Comparison of ENCODE assay signal across 35 mouse cellular contexts in the genomic region with DNA sequence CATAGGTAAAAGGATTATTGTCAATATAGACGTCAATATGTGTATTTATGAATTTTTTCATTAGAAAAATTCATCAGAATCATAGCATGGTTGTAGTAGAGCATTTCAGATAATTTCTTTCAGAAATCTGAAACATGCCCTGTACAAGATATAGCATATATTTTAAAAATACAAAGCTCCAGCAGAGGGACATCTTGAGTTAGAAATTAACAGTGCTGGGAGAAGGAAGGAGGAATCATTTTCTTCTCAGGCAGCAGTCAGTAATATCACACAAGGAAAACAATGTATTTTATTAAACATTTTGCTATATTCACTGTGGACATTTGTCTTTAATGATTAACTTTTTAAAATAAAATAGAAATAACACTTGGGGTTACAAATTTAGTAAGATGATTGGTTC.
DNase-seq lines count a peak whose midpoint lies in the region; ATAC-seq and TF ChIP-seq lines count a peak whose summit lies in the region.
"Had no signal": no experiment of that assay in that cellular context is flagged by ENCODE, and none has a peak within 500 bp of the region (broad histone marks: within the 10 kb centered on the region; RNA-seq: fewer than 3 reads in every experiment).

No protein-coding gene starts in this region.

- no peak for TF ChIP-seq EP300 in stomach, postnatal 0 days (optimal IDR thresholded peaks at IDR 0.05)

- peak; percentile 11 for DNase-seq in forebrain, embryonic 14.5 days (ENCODE audit: low spot score)
- DNase-seq in kidney, postnatal 0 days (ENCODE audit: low spot score) = peak; percentile 41
- peak; percentile 24 for DNase-seq in midbrain, postnatal 0 days (ENCODE audit: low spot score)
- no peak for DNase-seq in stomach, postnatal 0 days (ENCODE audit: low spot score)
- DNase-seq in c-Kit-positive CD71-positive TER-119-positive erythroid progenitor cells, embryonic 14.5 days (ENCODE audit: low spot score) = no peak
- DNase-seq: adrenal gland, postnatal 10 days; B cell, adult 2 months; cerebellum, adult 11 months; cerebellum, adult 9-11 months; gastrocnemius, postnatal 14 days; heart, adult 11 months; heart, postnatal 10 days; kidney, adult 9 months; kidney, postnatal 36 days; layer of hippocampus, adult 9-11 months; liver, postnatal 0 days; lung, postnatal 14 days; right cerebral cortex, adult 18-20 months; right cerebral cortex, postnatal 4 days; thymus, adult 18-20 months; thymus, postnatal 36 days had no signal

- H3K4me1 ChIP-seq in forebrain, embryonic 14.5 days (ENCODE audit: control insufficient read depth, insufficient read depth, low read length) = no peaks in the 10 kb centered on the region
- H3K4me1 ChIP-seq in forebrain, embryonic 15.5 days = no peaks in the 10 kb centered on the region
- H3K4me1 ChIP-seq in kidney, postnatal 0 days (replicated peaks; ENCODE audit: insufficient read depth, low read length) = no peaks in the 10 kb centered on the region
- no peaks in the 10 kb centered on the region for H3K4me1 ChIP-seq in kidney, embryonic 16.5 days (ENCODE audit: insufficient read depth, low read length)
- no peaks in the 10 kb centered on the region for H3K4me1 ChIP-seq in midbrain, postnatal 0 days (ENCODE audit: insufficient read depth, low read length)
- H3K4me1 ChIP-seq in midbrain, embryonic 13.5 days (replicated peaks) = no peaks in the 10 kb centered on the region
- H3K4me1 ChIP-seq in stomach, postnatal 0 days (replicated peaks; ENCODE audit: control insufficient read depth, insufficient read depth) = no peaks in the 10 kb centered on the region
- H3K4me1 ChIP-seq: embryonic facial prominence, embryonic 13.5 days; heart, embryonic 12.5 days; hindbrain, embryonic 12.5 days; neural tube, embryonic 12.5 days; stomach, embryonic 15.5 days had no signal

- no peaks in the 10 kb centered on the region for H3K9me3 ChIP-seq in forebrain, embryonic 14.5 days (replicated peaks; ENCODE audit: control insufficient read depth, low read length)
- H3K9me3 ChIP-seq in forebrain, embryonic 15.5 days = no peaks in the 10 kb centered on the region
- H3K9me3 ChIP-seq in kidney, postnatal 0 days (replicated peaks; ENCODE audit: low read length) = no peaks in the 10 kb centered on the region
- no peaks in the 10 kb centered on the region for H3K9me3 ChIP-seq in kidney, embryonic 16.5 days (ENCODE audit: low read length)
- no peaks in the 10 kb centered on the region for H3K9me3 ChIP-seq in midbrain, postnatal 0 days (ENCODE audit: low read length)
- H3K9me3 ChIP-seq in midbrain, embryonic 13.5 days = no peaks in the 10 kb centered on the region
- H3K9me3 ChIP-seq in stomach, postnatal 0 days (ENCODE audit: control insufficient read depth, low read length) = no peaks in the 10 kb centered on the region
- H3K9me3 ChIP-seq: embryonic facial prominence, embryonic 13.5 days; G1E; heart, embryonic 12.5 days; hindbrain, embryonic 12.5 days; neural tube, embryonic 12.5 days; stomach, embryonic 15.5 days had no signal

- H3K9ac ChIP-seq in forebrain, embryonic 14.5 days (ENCODE audit: low read length) = no peak overlapping the region
- no peak overlapping the region for H3K9ac ChIP-seq in forebrain, embryonic 15.5 days (replicated peaks)
- H3K9ac ChIP-seq in kidney, postnatal 0 days (ENCODE audit: low read depth, low read length) = no peak overlapping the region
- no peak overlapping the region for H3K9ac ChIP-seq in kidney, embryonic 16.5 days (replicated peaks; ENCODE audit: low read length)
- H3K9ac ChIP-seq in midbrain, postnatal 0 days (replicated peaks; ENCODE audit: low read length, poor library complexity, severe bottlenecking) = no peak overlapping the region
- no peak overlapping the region for H3K9ac ChIP-seq in midbrain, embryonic 13.5 days (replicated peaks)
- H3K9ac ChIP-seq in stomach, postnatal 0 days (ENCODE audit: low read length) = no peak overlapping the region
- H3K9ac ChIP-seq: embryonic facial prominence, embryonic 13.5 days; heart, embryonic 12.5 days; hindbrain, embryonic 12.5 days; liver, postnatal 0 days; neural tube, embryonic 12.5 days; stomach, embryonic 15.5 days had no signal

- H3K4me2 ChIP-seq in forebrain, embryonic 14.5 days (ENCODE audit: low read length) = no peak overlapping the region
- no peak overlapping the region for H3K4me2 ChIP-seq in forebrain, embryonic 15.5 days (replicated peaks)
- H3K4me2 ChIP-seq in kidney, postnatal 0 days (ENCODE audit: low read length) = no peak overlapping the region
- no peak overlapping the region for H3K4me2 ChIP-seq in kidney, embryonic 16.5 days (replicated peaks; ENCODE audit: low read depth, low read length)
- no peak overlapping the region for H3K4me2 ChIP-seq in midbrain, postnatal 0 days (ENCODE audit: low read depth, low read length, poor library complexity, severe bottlenecking)
- H3K4me2 ChIP-seq in midbrain, embryonic 13.5 days (replicated peaks) = no peak overlapping the region
- no peak overlapping the region for H3K4me2 ChIP-seq in stomach, postnatal 0 days (replicated peaks; ENCODE audit: low read depth)
- H3K4me2 ChIP-seq: embryonic facial prominence, embryonic 13.5 days; heart, embryonic 12.5 days; hindbrain, embryonic 12.5 days; liver, embryonic 11.5 days; midbrain, embryonic 11.5 days; neural tube, embryonic 12.5 days; stomach, embryonic 15.5 days had no signal

- 55% methylated on average over 1 of the region's 1 CpGs for WGBS in forebrain, embryonic 14.5 days
- 55% methylated on average over 1 of the region's 1 CpGs for WGBS in forebrain, embryonic 15.5 days
- 38% methylated on average over 1 of the region's 1 CpGs for WGBS in kidney, postnatal 0 days
- WGBS in kidney, embryonic 16.5 days = 47% methylated on average over 1 of the region's 1 CpGs
- WGBS in midbrain, postnatal 0 days = 33% methylated on average over 1 of the region's 1 CpGs
- WGBS in midbrain, embryonic 13.5 days = 55% methylated on average over 1 of the region's 1 CpGs
- 29% methylated on average over 1 of the region's 1 CpGs for WGBS in stomach, postnatal 0 days

- no peak overlapping the region for H3K4me3 ChIP-seq in forebrain, embryonic 14.5 days (ENCODE audit: low read depth, low read length)
- no peak overlapping the region for H3K4me3 ChIP-seq in forebrain, embryonic 15.5 days
- H3K4me3 ChIP-seq in kidney, postnatal 0 days (replicated peaks; ENCODE audit: low read depth, low read length) = no peak overlapping the region
- no peak overlapping the region for H3K4me3 ChIP-seq in kidney, embryonic 16.5 days (ENCODE audit: low read length)
- H3K4me3 ChIP-seq in midbrain, postnatal 0 days (ENCODE audit: low read depth, low read length) = no peak overlapping the region
- H3K4me3 ChIP-seq in midbrain, embryonic 13.5 days (replicated peaks) = no peak overlapping the region
- H3K4me3 ChIP-seq in stomach, postnatal 0 days (ENCODE audit: low read depth, low read length) = no peak overlapping the region
- H3K4me3 ChIP-seq: embryonic facial prominence, embryonic 13.5 days; heart, embryonic 12.5 days; hindbrain, embryonic 12.5 days; neural tube, embryonic 12.5 days; stomach, embryonic 15.5 days had no signal

- ATAC-seq in forebrain, embryonic 14.5 days = no peak
- no peak for ATAC-seq in forebrain, embryonic 15.5 days (replicated peaks)
- no peak for ATAC-seq in kidney, postnatal 0 days (replicated peaks; ENCODE audit: low FRiP score, low read depth)
- no peak for ATAC-seq in kidney, embryonic 16.5 days (ENCODE audit: low FRiP score, low TSS enrichment)
- ATAC-seq in midbrain, postnatal 0 days (ENCODE audit: low FRiP score) = no peak
- no peak for ATAC-seq in midbrain, embryonic 13.5 days
- no peak for ATAC-seq in stomach, postnatal 0 days (ENCODE audit: low FRiP score, low TSS enrichment)
- ATAC-seq: activated CD4-positive, CD25-positive, alpha-beta regulatory T cell, adult 4 months; forebrain, embryonic 16.5 days; liver, postnatal 0 days had no signal

- peak; percentile 43 for TF ChIP-seq CTCF in kidney, postnatal 0 days (IDR thresholded peaks at IDR 0.05; ENCODE audit: low read depth)
- TF ChIP-seq CTCF in midbrain, postnatal 0 days (IDR thresholded peaks at IDR 0.05) = peak; percentile 59
- TF ChIP-seq CTCF in stomach, postnatal 0 days (IDR thresholded peaks at IDR 0.05; ENCODE audit: low read depth) = peak; percentile 31; the same call in 1 of the 2 replicates

- H3K36me3 ChIP-seq in forebrain, embryonic 14.5 days (ENCODE audit: control insufficient read depth, insufficient read depth, low read length) = no peaks in the 10 kb centered on the region
- H3K36me3 ChIP-seq in forebrain, embryonic 15.5 days = no peaks in the 10 kb centered on the region
- H3K36me3 ChIP-seq in kidney, postnatal 0 days (ENCODE audit: insufficient read depth, low read length) = no peaks in the 10 kb centered on the region
- no peaks in the 10 kb centered on the region for H3K36me3 ChIP-seq in kidney, embryonic 16.5 days (ENCODE audit: insufficient read depth, low read length)
- no peaks in the 10 kb centered on the region for H3K36me3 ChIP-seq in midbrain, postnatal 0 days (ENCODE audit: insufficient read depth, low read length)
- no peaks in the 10 kb centered on the region for H3K36me3 ChIP-seq in midbrain, embryonic 13.5 days
- H3K36me3 ChIP-seq in stomach, postnatal 0 days (ENCODE audit: control insufficient read depth, insufficient read depth, low read length) = no peaks in the 10 kb centered on the region
- H3K36me3 ChIP-seq: embryonic facial prominence, embryonic 13.5 days; G1E; heart, embryonic 12.5 days; hindbrain, embryonic 12.5 days; neural tube, embryonic 12.5 days; stomach, embryonic 15.5 days had no signal

- H3K27me3 ChIP-seq in forebrain, embryonic 14.5 days (replicated peaks; ENCODE audit: control insufficient read depth, insufficient read depth, low read length) = no peaks in the 10 kb centered on the region
- H3K27me3 ChIP-seq in forebrain, embryonic 15.5 days = no peaks in the 10 kb centered on the region
- H3K27me3 ChIP-seq in kidney, postnatal 0 days (ENCODE audit: insufficient read depth, low read length) = no peaks in the 10 kb centered on the region
- H3K27me3 ChIP-seq in kidney, embryonic 16.5 days (ENCODE audit: insufficient read depth, low read length) = no peaks in the 10 kb centered on the region
- H3K27me3 ChIP-seq in midbrain, postnatal 0 days (ENCODE audit: insufficient read depth, low read length) = no peaks in the 10 kb centered on the region
- no peaks in the 10 kb centered on the region for H3K27me3 ChIP-seq in midbrain, embryonic 13.5 days
- no peaks in the 10 kb centered on the region for H3K27me3 ChIP-seq in stomach, postnatal 0 days (ENCODE audit: control insufficient read depth, insufficient read depth, low read length)
- H3K27me3 ChIP-seq: CH12.LX; embryonic facial prominence, embryonic 13.5 days; heart, embryonic 12.5 days; hindbrain, embryonic 12.5 days; neural tube, embryonic 12.5 days; stomach, embryonic 15.5 days had no signal

- H3K27ac ChIP-seq in forebrain, embryonic 14.5 days (ENCODE audit: low read depth, low read length) = no peak overlapping the region
- no peak overlapping the region for H3K27ac ChIP-seq in forebrain, embryonic 15.5 days (replicated peaks)
- no peak overlapping the region for H3K27ac ChIP-seq in kidney, postnatal 0 days
- no peak overlapping the region for H3K27ac ChIP-seq in kidney, embryonic 16.5 days (ENCODE audit: low read length)
- no peak overlapping the region for H3K27ac ChIP-seq in midbrain, postnatal 0 days (ENCODE audit: low read depth, low read length)
- H3K27ac ChIP-seq in midbrain, embryonic 13.5 days = no peak overlapping the region
- H3K27ac ChIP-seq in stomach, postnatal 0 days (replicated peaks) = no peak overlapping the region
- H3K27ac ChIP-seq: embryonic facial prominence, embryonic 13.5 days; hindbrain, embryonic 12.5 days; neural tube, embryonic 12.5 days; stomach, embryonic 15.5 days had no signal

Comparison
In these comparisons a context has a peak if more than half of its experiments do, and no peak if none do; other contexts are left out.
1. DNase-seq: peak in forebrain, embryonic 14.5 days (single experiment), kidney, postnatal 0 days (single experiment) and midbrain, postnatal 0 days (single experiment); none in stomach, postnatal 0 days (single experiment) and c-Kit-positive CD71-positive TER-119-positive erythroid progenitor cells, embryonic 14.5 days (single experiment).
2. Peak in every context shown above with its lines, with median percentiles within 50 percentile points of each other: CTCF ChIP-seq.